Mouse (Mus musculus): Measurements from ENCODE around the gene Ezr. TPM values are rescaled to one million over a fixed set of nuclear protein-coding genes. Genes with fewer than 3 reads are reported as not detected.
"Not testable (repeated sequence)": the region's sequence is repeated elsewhere in the genome, so short reads cannot be mapped to it uniquely, and the experiment has no call there.

Ezr gene
- polyA plus RNA-seq, 1 experiment from 2014 or later: 51.5 TPM

DNA sequence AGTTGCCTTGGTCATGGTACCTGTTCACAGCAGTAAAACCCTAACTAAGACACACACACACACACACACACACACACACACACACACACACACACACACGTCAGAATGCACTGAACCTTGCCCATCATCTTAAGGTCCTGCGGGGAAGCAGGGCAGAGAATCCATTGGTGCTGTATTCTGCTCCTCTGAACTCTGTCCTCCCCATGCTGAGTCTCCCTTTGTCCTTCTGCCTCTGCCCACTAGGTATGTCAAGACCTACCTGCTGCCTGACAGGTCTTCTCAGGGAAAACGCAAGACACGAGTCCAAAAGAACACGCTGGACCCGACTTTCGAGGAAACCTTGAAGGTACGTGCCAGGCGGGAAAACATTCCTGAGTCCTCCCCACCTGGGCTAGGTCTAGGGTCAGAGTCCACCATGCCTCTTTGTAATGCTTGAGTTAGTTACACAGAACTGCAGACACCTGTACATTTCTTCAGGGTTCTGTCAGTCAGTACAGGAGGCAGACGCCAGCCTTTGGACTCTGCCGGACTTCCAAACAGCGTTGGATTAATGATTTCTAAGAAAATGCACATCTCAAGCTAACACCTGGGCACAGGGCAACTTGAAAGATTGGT, 54.5 kb downstream of the Ezr start:
- Histone ChIP-seq H3K9ac (no peak overlapping the region), H3K4me3 (no peak overlapping the region), H3K27me3 (no peaks in the 10 kb centered on the region), H3K36me3 (no peaks in the 10 kb centered on the region), H3K4me1 (no peaks in the 10 kb centered on the region), H3K27ac (no peak overlapping the region), H3K9me3 (no peaks in the 10 kb centered on the region), H3K4me2 (no peak overlapping the region)
- ATAC-seq (ENCODE audit: insufficient number of reproducible peaks, insufficient read depth, low FRiP score, low TSS enrichment, low read depth): no peak
- 93% methylated on average over 12 of the region's 12 CpGs for WGBS

DNA sequence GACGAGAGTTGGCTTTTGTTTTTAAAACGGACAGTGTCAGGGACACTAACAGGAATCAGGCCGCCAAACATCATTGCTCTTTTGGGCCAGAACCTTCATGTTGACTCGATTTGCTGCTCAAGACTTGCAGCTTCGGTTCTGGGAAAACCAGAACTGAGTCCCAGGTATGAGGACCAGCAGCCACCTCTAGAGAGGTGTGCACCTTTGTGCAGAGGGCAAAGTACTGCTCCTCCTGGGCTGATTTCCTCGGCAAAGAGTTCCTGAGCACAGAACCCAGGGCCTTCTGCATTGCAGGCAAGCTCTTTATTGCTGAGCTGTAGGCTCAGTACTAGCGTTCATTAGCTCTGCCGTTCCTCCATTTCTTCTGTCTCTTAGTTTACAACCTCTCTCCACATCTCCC, 68.6 kb downstream of the Ezr start:
- H3K4me1 ChIP-seq; H3K4me2 ChIP-seq; ATAC-seq (ENCODE audit: insufficient number of reproducible peaks, insufficient read depth, low FRiP score, low TSS enrichment, low read depth); H3K9me3 ChIP-seq; H3K9ac ChIP-seq; H3K27me3 ChIP-seq; H3K36me3 ChIP-seq; H3K27ac ChIP-seq; H3K4me3 ChIP-seq: not testable (repeated sequence)
- 82% methylated on average over 8 of the region's 8 CpGs for WGBS

DNA sequence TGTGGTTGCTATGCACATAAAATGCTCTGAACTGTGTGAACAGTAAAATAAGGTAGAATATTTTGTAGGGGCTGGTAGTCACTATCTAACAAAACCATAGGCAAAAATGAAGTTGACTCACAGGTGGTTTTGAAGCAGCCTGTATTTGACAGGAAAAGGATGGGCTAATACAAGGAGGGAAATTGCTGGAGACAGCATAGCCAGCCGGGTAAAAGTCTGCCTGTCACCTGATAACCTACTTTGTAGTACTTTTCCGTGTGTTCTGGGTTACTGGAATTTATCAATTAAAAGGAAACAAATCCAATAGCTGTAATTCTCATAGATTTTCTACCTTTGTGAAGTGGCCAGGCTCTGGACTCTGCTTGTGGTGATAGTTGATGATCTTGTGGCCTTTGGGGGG, 69.1 kb downstream of the Ezr start:
- not testable (repeated sequence) for H3K27ac ChIP-seq; H3K4me1 ChIP-seq; H3K36me3 ChIP-seq; H3K9ac ChIP-seq; H3K9me3 ChIP-seq; H3K4me3 ChIP-seq; H3K4me2 ChIP-seq; ATAC-seq (ENCODE audit: insufficient number of reproducible peaks, insufficient read depth, low FRiP score, low TSS enrichment, low read depth); H3K27me3 ChIP-seq
- WGBS: 48% methylated on average over 2 of the region's 2 CpGs

DNA sequence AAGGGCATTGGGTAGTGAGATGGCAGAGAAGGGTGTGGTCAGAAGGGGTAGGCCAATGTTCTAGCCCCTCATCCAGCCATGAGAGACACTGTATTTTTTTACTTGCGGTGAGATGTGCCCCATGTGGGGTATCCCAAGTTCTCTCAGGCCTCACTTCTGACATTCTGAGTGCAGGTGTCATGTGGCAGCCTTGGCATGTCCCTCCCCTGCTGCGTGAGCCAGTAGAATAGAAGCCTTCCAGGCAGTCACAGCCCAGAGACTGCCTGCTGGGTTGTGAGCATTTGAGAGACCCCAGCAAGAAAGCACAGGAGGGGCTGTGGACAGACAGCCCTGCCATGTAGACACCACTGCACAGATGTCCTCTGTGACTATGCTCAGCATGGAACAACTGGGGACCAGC, 74.4 kb downstream of the Ezr start:
- not testable (repeated sequence) for H3K4me1 ChIP-seq; H3K36me3 ChIP-seq; ATAC-seq (ENCODE audit: insufficient number of reproducible peaks, insufficient read depth, low FRiP score, low TSS enrichment, low read depth); H3K4me2 ChIP-seq; H3K4me3 ChIP-seq; H3K9me3 ChIP-seq; H3K9ac ChIP-seq; H3K27me3 ChIP-seq; H3K27ac ChIP-seq
- WGBS: 67% methylated on average over 2 of the region's 2 CpGs

DNA sequence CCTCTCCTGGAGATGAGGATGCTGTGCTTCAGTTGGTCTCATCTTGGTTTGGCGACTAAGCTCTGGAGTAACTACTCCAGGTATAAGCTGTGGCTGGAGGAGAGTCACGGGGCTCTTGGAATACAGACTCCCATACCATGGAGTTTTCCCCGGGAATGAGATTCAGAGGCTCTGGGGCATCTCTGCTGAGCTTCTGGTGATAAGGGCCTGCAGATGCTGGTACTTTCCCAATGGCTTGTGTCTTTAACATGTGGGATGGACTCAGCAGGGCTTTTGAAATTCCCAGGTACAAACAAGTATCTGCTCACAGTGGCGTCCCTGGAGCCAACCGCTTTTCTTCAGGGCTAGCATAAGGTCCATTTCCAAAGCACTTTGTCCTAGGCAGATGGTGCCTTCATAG, 75.2 kb downstream of the Ezr start:
- not testable (repeated sequence) for H3K27me3 ChIP-seq; H3K4me3 ChIP-seq; H3K9ac ChIP-seq; H3K9me3 ChIP-seq; H3K4me1 ChIP-seq; H3K27ac ChIP-seq; H3K4me2 ChIP-seq; ATAC-seq (ENCODE audit: insufficient number of reproducible peaks, insufficient read depth, low FRiP score, low TSS enrichment, low read depth); H3K36me3 ChIP-seq
- WGBS: 89% methylated on average over 5 of the region's 5 CpGs

DNA sequence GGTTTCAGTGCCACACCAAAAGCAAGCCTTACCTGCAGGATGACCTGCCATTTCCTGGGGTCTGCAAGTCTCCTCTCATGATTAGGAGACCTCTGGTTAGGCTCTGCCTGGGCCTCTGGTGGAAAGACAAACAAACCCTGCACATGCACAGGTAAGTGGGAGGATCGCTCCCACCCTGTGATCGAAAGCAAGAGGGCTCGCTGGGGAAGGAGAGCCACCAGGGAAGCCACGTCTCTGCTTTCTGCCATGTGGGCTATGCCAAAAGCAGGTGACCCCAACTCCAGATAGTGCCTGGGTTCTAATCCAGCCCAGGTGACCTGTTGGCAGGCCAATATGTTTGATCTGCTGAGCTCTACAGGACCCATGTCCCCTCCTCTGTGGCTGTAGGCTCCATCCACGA, 76.1 kb downstream of the Ezr start:
- H3K4me1 ChIP-seq; H3K4me3 ChIP-seq; H3K9ac ChIP-seq; H3K27me3 ChIP-seq; H3K36me3 ChIP-seq; H3K27ac ChIP-seq; ATAC-seq (ENCODE audit: insufficient number of reproducible peaks, insufficient read depth, low FRiP score, low TSS enrichment, low read depth); H3K9me3 ChIP-seq; H3K4me2 ChIP-seq: not testable (repeated sequence)
- 83% methylated on average over 5 of the region's 5 CpGs for WGBS

DNA sequence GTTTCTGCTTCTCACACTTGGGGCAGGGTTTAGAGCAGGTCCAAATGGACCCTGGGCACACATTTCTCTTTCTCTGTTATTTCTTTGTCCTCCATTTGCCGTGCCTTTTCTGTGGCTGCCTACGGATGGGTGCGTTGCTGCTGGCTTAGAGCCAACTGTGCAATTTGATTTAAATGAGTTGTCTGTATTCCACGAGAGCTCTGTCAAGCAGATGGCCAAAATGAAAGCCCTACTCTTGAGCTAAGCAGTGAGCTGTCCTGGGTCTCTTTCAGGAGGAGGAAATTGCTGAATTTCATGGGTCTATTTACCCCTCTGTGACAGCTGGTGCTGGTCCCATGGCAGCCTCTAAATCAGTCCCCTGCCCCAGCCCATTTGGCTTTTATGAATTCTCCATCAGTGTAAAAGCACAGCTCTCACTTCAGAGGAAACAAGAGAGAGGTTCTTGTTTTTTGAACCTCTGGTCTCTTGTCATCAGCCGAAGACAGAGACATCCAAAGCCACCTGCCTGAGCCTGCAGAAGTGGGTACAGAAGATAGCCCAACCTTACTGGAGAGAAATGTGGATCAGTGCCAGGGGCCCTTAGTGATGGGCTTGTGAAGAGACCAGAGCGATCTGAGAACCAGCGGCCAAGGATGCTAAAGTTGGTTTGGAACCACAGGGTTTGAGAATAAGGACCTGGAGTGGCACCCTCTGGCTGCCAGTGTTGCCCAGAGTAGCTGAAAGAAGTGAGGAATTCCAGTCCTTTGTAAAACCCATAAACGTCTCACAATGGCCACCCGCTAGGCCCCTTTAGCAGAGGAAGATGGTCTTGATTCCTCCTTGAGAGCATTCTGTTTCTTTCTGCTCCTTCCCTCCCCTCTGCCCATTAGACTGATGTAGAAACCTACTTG, 79.0 kb downstream of the Ezr start:
- H3K27ac ChIP-seq; H3K27me3 ChIP-seq; H3K36me3 ChIP-seq; H3K4me3 ChIP-seq; H3K4me1 ChIP-seq; H3K9me3 ChIP-seq; H3K4me2 ChIP-seq; ATAC-seq (ENCODE audit: insufficient number of reproducible peaks, insufficient read depth, low FRiP score, low TSS enrichment, low read depth); H3K9ac ChIP-seq: not testable (repeated sequence)
- 43% methylated on average over 7 of the region's 9 CpGs for WGBS

DNA sequence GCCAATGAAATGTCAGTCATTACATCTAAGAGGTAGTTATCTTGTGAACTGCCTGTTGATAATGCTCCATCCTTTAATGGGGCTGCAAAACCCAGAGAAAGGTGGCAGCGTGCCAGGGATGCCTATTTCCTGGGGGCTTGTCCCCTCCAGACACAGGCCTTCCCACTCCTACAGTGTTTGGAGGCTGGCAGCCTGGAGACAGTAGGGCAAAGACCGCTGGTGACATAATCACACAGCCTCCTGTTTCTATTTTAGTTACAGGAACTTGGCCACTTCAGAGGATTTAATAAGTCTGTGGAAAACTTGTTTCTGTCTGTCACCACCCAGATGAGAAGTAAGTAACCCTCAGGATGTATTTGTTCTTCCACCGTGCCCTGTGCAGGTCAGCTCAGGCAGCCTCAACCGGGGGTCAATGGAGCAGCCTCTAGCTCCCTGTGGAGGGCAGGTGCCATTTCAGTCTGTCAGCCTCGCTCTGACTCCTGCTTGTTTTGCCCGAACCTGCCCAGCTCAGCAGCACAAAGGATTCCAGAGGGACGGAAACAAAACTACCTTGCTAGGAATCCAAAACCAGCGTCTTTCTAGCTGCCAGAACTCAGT, 79.9 kb downstream of the Ezr start:
- not testable (repeated sequence) for ATAC-seq (ENCODE audit: insufficient number of reproducible peaks, insufficient read depth, low FRiP score, low TSS enrichment, low read depth); H3K4me1 ChIP-seq; H3K36me3 ChIP-seq; H3K27me3 ChIP-seq; H3K9ac ChIP-seq; H3K27ac ChIP-seq; H3K4me3 ChIP-seq; H3K4me2 ChIP-seq; H3K9me3 ChIP-seq
- WGBS: 61% methylated on average over 3 of the region's 8 CpGs

DNA sequence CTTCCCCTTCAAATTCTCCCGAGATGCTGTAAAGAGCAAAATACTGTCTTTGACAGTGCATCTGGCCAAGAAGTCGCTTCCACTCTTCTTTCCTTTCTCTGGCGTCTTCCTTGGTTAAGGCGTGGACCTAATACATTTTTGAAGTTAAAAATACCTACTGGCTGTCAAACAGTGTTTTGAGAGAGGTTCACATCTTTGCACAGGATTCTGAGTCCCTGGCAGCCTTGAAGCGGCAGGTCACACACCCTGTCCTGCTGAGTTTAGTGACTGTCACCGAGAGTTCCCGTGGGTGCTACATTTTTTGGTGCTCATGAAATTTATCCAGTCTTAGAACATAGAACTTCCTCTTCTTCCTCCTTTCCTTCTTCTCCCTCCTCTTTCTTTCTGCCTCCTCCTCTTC, 82.5 kb downstream of the Ezr start:
- not testable (repeated sequence) for H3K4me3 ChIP-seq; ATAC-seq (ENCODE audit: insufficient number of reproducible peaks, insufficient read depth, low FRiP score, low TSS enrichment, low read depth); H3K4me1 ChIP-seq; H3K9me3 ChIP-seq; H3K9ac ChIP-seq; H3K4me2 ChIP-seq; H3K27me3 ChIP-seq; H3K36me3 ChIP-seq; H3K27ac ChIP-seq
- 74% methylated on average over 4 of the region's 7 CpGs for WGBS

DNA sequence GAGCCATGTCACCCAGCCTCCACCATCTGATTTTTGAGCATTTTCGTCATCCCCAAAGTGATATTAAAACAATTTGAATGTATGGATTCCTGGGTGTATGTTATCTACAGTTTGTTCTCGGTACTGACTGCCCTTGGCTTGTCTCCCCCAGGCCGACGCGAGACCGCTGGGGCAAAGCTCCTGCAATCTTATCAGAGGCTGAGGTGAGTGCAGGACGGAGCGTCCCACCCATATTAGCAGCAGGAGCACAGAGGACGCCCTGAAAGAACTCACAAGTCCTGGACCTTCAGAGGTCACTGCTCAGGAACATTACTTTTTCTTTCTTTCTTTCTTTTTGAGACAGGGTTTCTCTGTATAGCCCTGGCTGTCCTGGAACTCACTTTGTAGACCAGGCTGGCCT, 83.1 kb downstream of the Ezr start:
- H3K4me1 ChIP-seq: not testable (repeated sequence)

DNA sequence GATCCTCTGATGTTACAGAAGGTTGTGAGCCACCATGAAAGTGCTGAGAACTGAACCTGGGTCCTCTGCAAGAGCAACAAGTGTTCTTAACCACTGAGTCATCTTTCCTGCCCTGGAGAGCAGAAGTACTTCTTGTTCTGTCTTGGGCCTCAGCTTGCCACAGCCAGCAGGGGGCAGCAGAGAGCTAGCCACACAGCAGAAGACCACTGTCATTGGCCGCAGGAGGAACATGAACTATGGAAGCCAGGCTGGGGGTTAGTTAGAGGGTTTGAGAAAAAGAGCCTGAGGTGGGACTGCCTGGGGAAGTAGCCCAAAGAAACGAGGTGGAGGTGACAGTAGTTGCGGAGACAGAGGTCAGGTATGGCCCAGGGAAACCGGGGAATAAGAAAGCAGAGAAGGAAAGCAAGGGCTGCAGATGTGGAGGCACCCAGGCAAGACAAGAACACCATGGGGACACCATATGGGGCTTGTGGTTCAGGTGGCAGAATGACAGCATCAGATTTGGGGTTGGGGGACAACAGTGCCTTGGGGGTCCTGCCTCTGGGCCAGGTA, 85.3 kb downstream of the Ezr start:
- H3K4me2 ChIP-seq, H3K9ac ChIP-seq, H3K4me3 ChIP-seq, H3K27ac ChIP-seq, H3K36me3 ChIP-seq, H3K9me3 ChIP-seq, H3K4me1 ChIP-seq, H3K27me3 ChIP-seq: not testable (repeated sequence)
- WGBS: 25% methylated on average over 4 of the region's 4 CpGs
- 0 out of 2 replicates have a peak, but pooled peaks have one; percentile 35 for ATAC-seq (ENCODE audit: insufficient number of reproducible peaks, insufficient read depth, low FRiP score, low TSS enrichment, low read depth)

More for the DNA sequence above, 83.1 kb downstream of the Ezr start:
- not testable (repeated sequence) for H3K9ac ChIP-seq; H3K4me3 ChIP-seq; H3K27ac ChIP-seq; H3K36me3 ChIP-seq; H3K9me3 ChIP-seq; H3K27me3 ChIP-seq; ATAC-seq (ENCODE audit: insufficient number of reproducible peaks, insufficient read depth, low FRiP score, low TSS enrichment, low read depth); H3K4me2 ChIP-seq
- whole genome bisulfite sequencing: 89% methylated on average over 9 of the region's 9 CpGs

DNA sequence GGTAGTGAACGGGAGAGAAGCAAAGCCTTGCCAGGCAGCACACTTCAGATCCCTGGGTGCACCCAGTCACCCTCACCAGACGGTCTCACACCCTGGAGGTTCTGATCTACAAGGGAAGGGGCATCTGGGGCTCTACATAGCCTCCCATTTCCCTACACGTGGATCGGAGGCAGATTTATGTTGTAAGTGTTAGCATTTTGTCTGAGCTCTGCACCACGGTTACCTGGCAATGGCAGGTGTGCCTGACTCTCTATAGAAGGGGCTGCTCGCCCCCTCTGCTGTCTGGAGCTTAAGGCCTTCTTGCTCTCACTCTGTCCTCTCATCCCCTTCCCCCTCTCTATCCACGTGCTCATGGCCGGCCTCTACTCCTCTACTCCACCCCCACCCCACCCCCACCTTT, 86.1 kb downstream of the Ezr start:
- not testable (repeated sequence) for H3K4me2 ChIP-seq; H3K9me3 ChIP-seq; H3K9ac ChIP-seq; H3K4me3 ChIP-seq; H3K27ac ChIP-seq; ATAC-seq (ENCODE audit: insufficient number of reproducible peaks, insufficient read depth, low FRiP score, low TSS enrichment, low read depth); H3K4me1 ChIP-seq; H3K27me3 ChIP-seq; H3K36me3 ChIP-seq
- 51% methylated on average over 8 of the region's 8 CpGs for WGBS

Data from embryonic facial prominence, embryonic 13.5 days (tissue).